Mouse (Mus musculus): Measurements from ENCODE around the gene Gm45062. TPM values are rescaled to one million over a fixed set of nuclear protein-coding genes. Genes with fewer than 3 reads are reported as not detected.

Gene Gm45062
- polyA plus RNA-seq, 1 experiment = 1.2 TPM

- DNase-seq = no peak
- no peak overlapping the region for H3K4me3 ChIP-seq (replicated peaks; ENCODE audit: extremely low read depth, low read depth, low read length)
- TF ChIP-seq POLR2A (IDR thresholded peaks at IDR 0.05; ENCODE audit: borderline replicate concordance, extremely low read depth, low read depth, low read length) (no peak), CTCF (IDR thresholded peaks at IDR 0.05; ENCODE audit: insufficient read depth, low read length) (no peak)
- 91% methylated on average over 5 of the region's 5 CpGs for WGBS
- H3K4me1 ChIP-seq (ENCODE audit: control insufficient read depth, insufficient read depth, low read length) = no peaks in the 10 kb centered on the region
These were observed 297.8 kb downstream of the Gm45062 start for GRCm38 (mm10) chr6:8556849-8557571.

DNA sequence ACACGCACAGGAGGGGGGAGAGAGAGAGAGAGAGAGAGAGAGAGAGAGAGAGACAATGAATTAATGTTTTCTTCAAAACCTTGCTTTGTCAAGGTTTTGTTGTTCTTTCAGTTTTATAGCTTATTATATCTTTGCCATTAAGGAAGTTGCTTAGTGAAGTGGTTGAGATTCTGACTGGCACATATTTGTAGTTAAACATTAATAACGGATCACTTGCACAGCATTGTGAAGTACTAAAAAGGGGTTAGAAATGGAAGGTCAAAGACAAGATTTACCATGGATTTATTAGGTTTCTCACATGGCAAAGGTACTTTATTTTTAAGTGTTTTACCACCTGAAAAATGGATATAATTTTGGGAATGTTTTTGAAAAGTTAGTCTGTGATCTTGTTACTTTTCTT is 301.4 kb downstream of the Gm45062 start:
- H3K4me3 ChIP-seq (replicated peaks; ENCODE audit: extremely low read depth, low read depth, low read length) = no peak overlapping the region
- no peak for TF ChIP-seq CTCF (IDR thresholded peaks at IDR 0.05; ENCODE audit: insufficient read depth, low read length)
- no peak for TF ChIP-seq POLR2A (IDR thresholded peaks at IDR 0.05; ENCODE audit: borderline replicate concordance, extremely low read depth, low read depth, low read length)
- no peaks in the 10 kb centered on the region for H3K4me1 ChIP-seq (ENCODE audit: control insufficient read depth, insufficient read depth, low read length)
- 74% methylated on average over 2 of the region's 2 CpGs for WGBS
- DNase-seq = no peak

DNA sequence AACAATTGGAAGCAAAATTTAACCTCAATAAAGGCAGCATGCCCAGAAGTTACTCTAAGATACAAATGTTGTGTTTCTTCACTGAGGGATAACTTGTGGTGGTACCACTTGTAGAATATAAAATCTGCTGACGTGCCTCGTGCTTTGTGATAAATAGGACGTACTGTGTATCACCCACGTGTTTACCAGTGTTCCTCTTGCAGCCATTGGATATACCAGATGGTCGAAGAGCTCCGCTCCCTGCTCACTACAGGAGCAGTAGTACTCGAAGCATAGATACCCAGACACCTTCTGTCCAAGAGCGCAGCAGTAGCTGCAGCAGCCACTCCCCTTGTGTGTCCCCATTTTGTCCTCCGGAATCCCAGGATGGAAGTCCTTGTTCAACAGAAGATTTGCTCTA is 323.1 kb downstream of the Gm45062 start:
- no peak for TF ChIP-seq POLR2A (IDR thresholded peaks at IDR 0.05; ENCODE audit: borderline replicate concordance, extremely low read depth, low read depth, low read length)
- no peak for TF ChIP-seq CTCF (IDR thresholded peaks at IDR 0.05; ENCODE audit: insufficient read depth, low read length)
- Histone ChIP-seq H3K4me3 (replicated peaks; ENCODE audit: extremely low read depth, low read depth, low read length) (no peak overlapping the region), H3K4me1 (ENCODE audit: control insufficient read depth, insufficient read depth, low read length) (no peaks in the 10 kb centered on the region)
- 94% methylated on average over 9 of the region's 9 CpGs for WGBS
- DNase-seq = no peak

DNA sequence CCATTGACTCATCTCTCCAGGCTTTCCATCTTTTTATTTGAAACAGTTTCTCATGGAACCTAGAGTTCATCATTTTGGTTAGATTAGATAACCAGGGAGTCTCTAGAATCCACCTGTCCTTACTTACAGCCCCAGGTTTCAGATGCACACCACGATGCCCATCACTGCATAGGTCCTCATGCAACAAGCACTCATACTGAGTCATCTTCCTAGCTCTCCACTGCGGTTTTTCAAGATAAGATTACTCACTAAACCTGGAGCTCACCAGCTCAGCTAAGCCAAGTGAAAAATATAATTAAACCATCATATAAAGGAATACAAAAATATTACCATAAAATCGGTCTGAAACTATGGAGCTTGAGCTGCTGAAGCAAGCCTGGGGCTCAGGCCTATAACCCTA is 324.6 kb downstream of the Gm45062 start:
- TF ChIP-seq POLR2A (IDR thresholded peaks at IDR 0.05; ENCODE audit: borderline replicate concordance, extremely low read depth, low read depth, low read length) (no peak), CTCF (IDR thresholded peaks at IDR 0.05; ENCODE audit: insufficient read depth, low read length) (no peak)
- H3K4me1 ChIP-seq (ENCODE audit: control insufficient read depth, insufficient read depth, low read length) = no peaks in the 10 kb centered on the region
- no peak overlapping the region for H3K4me3 ChIP-seq (replicated peaks; ENCODE audit: extremely low read depth, low read depth, low read length)
- 90% methylated on average over 3 of the region's 3 CpGs for WGBS
- DNase-seq = no peak

GRCm38 (mm10) chr6:8591665-8592064 is 332.4 kb downstream of the Gm45062 start:
- TF ChIP-seq POLR2A (IDR thresholded peaks at IDR 0.05; ENCODE audit: borderline replicate concordance, extremely low read depth, low read depth, low read length) (no peak), CTCF (IDR thresholded peaks at IDR 0.05; ENCODE audit: insufficient read depth, low read length) (no peak)
- DNase-seq = no peak
- H3K4me1 ChIP-seq (ENCODE audit: control insufficient read depth, insufficient read depth, low read length) = no peaks in the 10 kb centered on the region
- H3K4me3 ChIP-seq (replicated peaks; ENCODE audit: extremely low read depth, low read depth, low read length) = no peak overlapping the region
- 82% methylated on average over 9 of the region's 9 CpGs for WGBS

GRCm38 (mm10) chr6:8617369-8617768 is 358.1 kb downstream of the Gm45062 start:
- H3K4me1 ChIP-seq (ENCODE audit: control insufficient read depth, insufficient read depth, low read length) = no peaks in the 10 kb centered on the region
- no peak for TF ChIP-seq POLR2A (IDR thresholded peaks at IDR 0.05; ENCODE audit: borderline replicate concordance, extremely low read depth, low read depth, low read length)
- no peak for TF ChIP-seq CTCF (IDR thresholded peaks at IDR 0.05; ENCODE audit: insufficient read depth, low read length)
- DNase-seq = no peak
- H3K4me3 ChIP-seq (replicated peaks; ENCODE audit: extremely low read depth, low read depth, low read length) = no peak overlapping the region
- WGBS = 60% methylated on average over 2 of the region's 2 CpGs

GRCm38 (mm10) chr6:8619582-8620350 is 360.5 kb downstream of the Gm45062 start:
- Histone ChIP-seq H3K4me1 (ENCODE audit: control insufficient read depth, insufficient read depth, low read length) (no peaks in the 10 kb centered on the region), H3K4me3 (replicated peaks; ENCODE audit: extremely low read depth, low read depth, low read length) (no peak overlapping the region)
- DNase-seq = no peak
- TF ChIP-seq CTCF (IDR thresholded peaks at IDR 0.05; ENCODE audit: insufficient read depth, low read length) = no peak
- TF ChIP-seq POLR2A (IDR thresholded peaks at IDR 0.05; ENCODE audit: borderline replicate concordance, extremely low read depth, low read depth, low read length) = no peak
- WGBS = 79% methylated on average over 4 of the region's 4 CpGs

GRCm38 (mm10) chr6:8623045-8623444 is 363.8 kb downstream of the Gm45062 start:
- DNase-seq = no peak
- WGBS = 69% methylated on average over 3 of the region's 3 CpGs
- Histone ChIP-seq H3K4me3 (replicated peaks; ENCODE audit: extremely low read depth, low read depth, low read length) (no peak overlapping the region), H3K4me1 (ENCODE audit: control insufficient read depth, insufficient read depth, low read length) (no peaks in the 10 kb centered on the region)
- no peak for TF ChIP-seq POLR2A (IDR thresholded peaks at IDR 0.05; ENCODE audit: borderline replicate concordance, extremely low read depth, low read depth, low read length)
- no peak for TF ChIP-seq CTCF (IDR thresholded peaks at IDR 0.05; ENCODE audit: insufficient read depth, low read length)

DNA sequence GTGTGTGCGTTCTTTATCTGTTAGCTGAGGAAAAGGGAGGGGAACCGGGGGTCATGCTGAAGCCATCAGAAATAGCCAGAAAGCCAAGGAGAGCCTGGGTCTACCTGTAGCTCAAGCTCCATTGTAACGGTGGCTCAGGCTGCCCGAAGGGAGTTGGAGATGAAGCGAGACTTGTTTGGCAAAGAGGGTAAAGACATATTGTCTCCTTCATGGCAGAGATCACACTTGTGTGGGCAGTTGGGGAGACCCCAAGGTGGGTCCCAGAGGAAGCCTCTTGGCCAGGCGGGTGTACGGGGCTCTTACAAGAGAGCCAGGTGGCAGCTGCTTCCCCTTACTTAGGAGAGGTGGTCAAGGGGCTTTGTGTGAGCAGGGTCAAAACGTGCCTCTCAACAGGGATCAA is 369.0 kb downstream of the Gm45062 start:
- 87% methylated on average over 8 of the region's 8 CpGs for WGBS
- no peak overlapping the region for H3K4me3 ChIP-seq (replicated peaks; ENCODE audit: extremely low read depth, low read depth, low read length)
- DNase-seq = no peak
- TF ChIP-seq CTCF (IDR thresholded peaks at IDR 0.05; ENCODE audit: insufficient read depth, low read length) = no peak
- TF ChIP-seq POLR2A (IDR thresholded peaks at IDR 0.05; ENCODE audit: borderline replicate concordance, extremely low read depth, low read depth, low read length) = no peak
- H3K4me1 ChIP-seq (ENCODE audit: control insufficient read depth, insufficient read depth, low read length) = no peaks in the 10 kb centered on the region
